8 mouse cellular contexts compared by ENCODE assay signal in the genomic region with DNA sequence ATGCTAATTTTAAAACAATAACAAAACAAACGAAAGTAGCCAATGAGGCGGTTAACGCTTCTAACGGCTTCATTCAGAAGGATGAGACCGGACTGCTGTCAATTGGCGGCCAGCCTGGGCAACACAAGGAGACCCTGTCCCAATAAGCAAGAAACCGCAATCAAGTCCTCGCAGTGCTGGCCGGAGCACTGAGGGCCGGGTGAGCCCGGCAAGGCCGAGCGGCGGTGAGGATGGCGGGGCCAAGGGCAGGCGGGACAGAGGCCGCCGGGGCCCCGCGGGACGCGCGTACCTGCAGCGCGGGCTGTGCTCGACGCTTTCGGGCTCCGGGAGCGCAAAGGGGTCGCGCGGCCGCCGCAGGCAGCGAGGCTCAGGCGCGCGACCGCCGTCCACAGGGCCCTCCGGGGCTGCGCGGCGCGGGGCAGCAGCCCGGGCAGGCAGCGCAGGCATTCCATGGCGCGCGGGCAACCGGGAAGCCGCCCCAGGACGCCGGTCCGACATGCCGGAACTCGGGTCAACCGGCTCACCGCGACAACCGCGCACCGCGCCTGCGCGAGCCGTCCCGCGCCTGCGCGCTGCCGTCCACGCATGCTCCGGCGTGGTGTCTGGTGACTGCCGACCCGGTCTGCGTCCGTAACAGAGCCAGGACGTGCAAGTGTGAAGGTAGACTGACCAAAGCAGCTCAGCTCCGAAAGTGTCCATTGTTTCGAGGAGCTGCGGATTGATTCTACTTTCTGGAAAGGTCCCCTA. TPM values are rescaled to one million over a fixed set of nuclear protein-coding genes. Genes with fewer than 3 reads are reported as not detected.
DNase-seq lines count a peak whose midpoint lies in the region; ATAC-seq and TF ChIP-seq lines count a peak whose summit lies in the region.

A gene (minus strand): TSS at position 587 of the 747 bp plus-strand sequence.

- no peak for TF ChIP-seq CTCF in E14TG2a.4 (conservative IDR thresholded peaks at IDR 0.05; ENCODE audit: low read length)
- TF ChIP-seq CTCF in liver, postnatal 0 days (IDR thresholded peaks at IDR 0.05; ENCODE audit: low read depth): no peak

- no peaks in the 10 kb centered on the region for H3K9me3 ChIP-seq in E14TG2a.4 (ENCODE audit: low read length)
- H3K9me3 ChIP-seq in forebrain, embryonic 13.5 days (replicated peaks): no peaks in the 10 kb centered on the region
- H3K9me3 ChIP-seq in liver, postnatal 0 days (ENCODE audit: low read length): no peaks in the 10 kb centered on the region
- H3K9me3 ChIP-seq in neural tube, embryonic 14.5 days (ENCODE audit: control insufficient read depth, low read length): no peaks in the 10 kb centered on the region

- peaks cover 23% of the 10 kb centered on the region for H3K27me3 ChIP-seq in E14TG2a.4 (ENCODE audit: insufficient read depth, low read length)
- no peaks in the 10 kb centered on the region for H3K27me3 ChIP-seq in forebrain, embryonic 13.5 days
- no peaks in the 10 kb centered on the region for H3K27me3 ChIP-seq in liver, postnatal 0 days (ENCODE audit: insufficient read depth, low read length)
- no peaks in the 10 kb centered on the region for H3K27me3 ChIP-seq in neural tube, embryonic 14.5 days (ENCODE audit: control insufficient read depth, insufficient read depth, low read length)

- DNase-seq in c-Kit-positive CD71-positive TER-119-positive erythroid progenitor cells, embryonic 14.5 days (ENCODE audit: low spot score): peak; percentile 79
- peak; percentile 92 to 93 for DNase-seq in heart, postnatal 10 days
- no peak for DNase-seq in large intestine, adult 2 months (ENCODE audit: low read depth, low spot score)
- peak; percentile 91 for DNase-seq in liver, postnatal 0 days
- DNase-seq in testis, postnatal 10 days (ENCODE audit: low spot score): peak; percentile 87

- no peak for TF ChIP-seq EP300 in liver, postnatal 0 days (IDR thresholded peaks at IDR 0.05; ENCODE audit: low read depth)

- H3K4me1 ChIP-seq in E14TG2a.4 (replicated peaks; ENCODE audit: low read depth, low read length): peaks cover 17% of the 10 kb centered on the region
- H3K4me1 ChIP-seq in forebrain, embryonic 13.5 days: peaks cover 24% of the 10 kb centered on the region
- H3K4me1 ChIP-seq in liver, postnatal 0 days (ENCODE audit: insufficient read depth): peaks cover 13% of the 10 kb centered on the region; the same call in 1 of the 2 replicates
- peaks cover 9% of the 10 kb centered on the region for H3K4me1 ChIP-seq in neural tube, embryonic 14.5 days (ENCODE audit: control insufficient read depth, insufficient read depth, low read length)

- peaks cover 17% of the 10 kb centered on the region for H3K36me3 ChIP-seq in E14TG2a.4 (ENCODE audit: insufficient read depth, low read length)
- H3K36me3 ChIP-seq in forebrain, embryonic 13.5 days (ENCODE audit: poor library complexity, severe bottlenecking): peaks cover 9% of the 10 kb centered on the region; the same call in 1 of the 2 replicates
- H3K36me3 ChIP-seq in liver, postnatal 0 days (replicated peaks; ENCODE audit: insufficient read depth, low read length): peaks cover 10% of the 10 kb centered on the region
- H3K36me3 ChIP-seq in neural tube, embryonic 14.5 days (ENCODE audit: control insufficient read depth, insufficient read depth, low read length): no peaks in the 10 kb centered on the region

- peak; percentile 96 for ATAC-seq in forebrain, embryonic 13.5 days
- ATAC-seq in liver, postnatal 0 days: peak; percentile 96
- ATAC-seq in neural tube, embryonic 14.5 days (ENCODE audit: low read depth): peak; percentile 96

- under 1% methylated on average over 56 of the region's 84 CpGs for WGBS in forebrain, embryonic 13.5 days
- under 1% methylated on average over 84 of the region's 84 CpGs for WGBS in large intestine, adult 2 months
- 2% methylated on average over 70 of the region's 84 CpGs for WGBS in liver, postnatal 0 days (ENCODE audit: insufficient replicate concordance)
- under 1% methylated on average over 83 of the region's 84 CpGs for WGBS in neural tube, embryonic 14.5 days

- H3K4me3 ChIP-seq in E14TG2a.4 (replicated peaks; ENCODE audit: low read length): peak within 1 kb of the TSS; percentile 83
- peak within 1 kb of the TSS; percentile 81 for H3K4me3 ChIP-seq in forebrain, embryonic 13.5 days
- peak within 1 kb of the TSS; percentile 90 for H3K4me3 ChIP-seq in liver, postnatal 0 days (ENCODE audit: low read depth, low read length)
- H3K4me3 ChIP-seq in neural tube, embryonic 14.5 days (ENCODE audit: low read depth, low read length): peak within 1 kb of the TSS; percentile 83

- H3K9ac ChIP-seq in forebrain, embryonic 13.5 days: peak within 1 kb of the TSS; percentile 87
- H3K9ac ChIP-seq in liver, postnatal 0 days (replicated peaks): peak within 1 kb of the TSS; percentile 90
- peak within 1 kb of the TSS; percentile 83 for H3K9ac ChIP-seq in neural tube, embryonic 14.5 days (replicated peaks; ENCODE audit: low read depth, low read length)

- peak within 1 kb of the TSS; percentile 76 for H3K4me2 ChIP-seq in forebrain, embryonic 13.5 days
- H3K4me2 ChIP-seq in liver, postnatal 0 days (ENCODE audit: low read depth, low read length): peak within 1 kb of the TSS; percentile 77
- H3K4me2 ChIP-seq in neural tube, embryonic 14.5 days (ENCODE audit: low read depth, low read length): peak within 1 kb of the TSS; percentile 68

- intact Hi-C loops in heart, postnatal 10 days (cut with DNase I): no loop called here

- H3K27ac ChIP-seq in forebrain, embryonic 13.5 days: peak within 1 kb of the TSS; percentile 60; the same call in 1 of the 2 replicates
- peak within 1 kb of the TSS; percentile 82 for H3K27ac ChIP-seq in liver, postnatal 0 days (ENCODE audit: low read depth)
- peak within 1 kb of the TSS; percentile 70 for H3K27ac ChIP-seq in neural tube, embryonic 14.5 days (ENCODE audit: low read depth, low read length)

RNA-seq across cellular contexts. Expression of the gene that starts here (rescaled TPM):
- polyA plus RNA-seq in forebrain, embryonic 13.5 days (2015; fragmentation: Nextera tagmentation; extraction: Ambion mirVana): 13.8 and 17.3 TPM in 2 replicates
- 10 to 100 TPM; 46.7 to 60.0 TPM for total RNA-seq in heart, postnatal 10 days (2021)
- polyA plus RNA-seq in large intestine, adult 2 months (2012; rRNA removed): 11.0 and 22.5 TPM in 2 replicates
- polyA plus RNA-seq in liver, postnatal 0 days (2015; fragmentation: Nextera tagmentation; extraction: Ambion mirVana): 5.1 and 6.3 TPM in 2 replicates
- 25.9 and 27.2 TPM in 2 replicates for polyA plus RNA-seq in neural tube, embryonic 14.5 days (2014; fragmentation: Nextera tagmentation; extraction: Ambion mirVana)
